Mouse (Mus musculus) E14TG2a.4 (cell line): ENCODE measurements at regions not wholly inside any gene's neighbourhood (a gene's known extent, or its start where the extent isn't known, plus 50 kb on each side); places are given as distances from the start of the nearest gene placed in this dataset.

ENCODE experiments used
- CTCF ChIP-seq: conservative IDR thresholded peaks from 2 replicates; pipeline ENCODE4 v1.5.1; 2014; ENCODE audit warnings: low read length
- NANOG ChIP-seq: IDR thresholded peaks from 2 replicates; pipeline ENCODE4 v1.6.1; 2014; ENCODE audit warnings: borderline replicate concordance, low read length, mixed read lengths

DNA sequence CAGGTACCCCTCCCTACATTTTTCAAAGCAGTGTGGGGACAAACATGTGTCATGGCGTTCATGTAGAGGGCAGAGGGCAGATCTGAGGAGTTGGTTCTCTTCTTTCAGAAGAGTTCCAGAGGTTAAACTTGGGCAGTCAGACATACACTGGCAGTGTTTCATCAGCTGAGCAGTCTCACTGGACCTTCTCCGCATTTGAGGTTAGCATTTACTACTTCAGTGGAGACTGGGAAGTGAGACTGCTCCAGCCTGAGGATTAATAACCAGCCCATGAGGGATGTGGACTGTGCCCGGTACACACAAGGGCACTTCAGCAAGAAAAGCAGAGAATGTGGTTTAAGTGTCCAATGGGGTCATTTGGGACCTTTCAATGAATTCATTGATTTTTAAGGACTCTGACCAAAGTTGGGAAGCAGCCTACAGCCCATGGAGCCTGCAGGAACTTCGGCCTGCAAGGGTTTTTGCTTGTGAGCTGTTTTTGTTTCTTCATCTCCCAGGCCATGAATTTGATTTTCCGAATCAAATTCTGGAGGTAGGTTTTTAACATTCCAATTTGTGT lies 166.6 kb downstream of the Rab11fip4 start:
- TF ChIP-seq CTCF (no peak), NANOG (no peak)
